Mouse (Mus musculus) layer of hippocampus, adult 9-10 months (tissue): ENCODE measurements around the gene Ncam2.

ENCODE experiments used
- DNase-seq: peaks from one replicate; pipeline ENCODE4 v3.0.0; 2022; ENCODE audit warnings: low spot score

Ncam2 gene

DNA sequence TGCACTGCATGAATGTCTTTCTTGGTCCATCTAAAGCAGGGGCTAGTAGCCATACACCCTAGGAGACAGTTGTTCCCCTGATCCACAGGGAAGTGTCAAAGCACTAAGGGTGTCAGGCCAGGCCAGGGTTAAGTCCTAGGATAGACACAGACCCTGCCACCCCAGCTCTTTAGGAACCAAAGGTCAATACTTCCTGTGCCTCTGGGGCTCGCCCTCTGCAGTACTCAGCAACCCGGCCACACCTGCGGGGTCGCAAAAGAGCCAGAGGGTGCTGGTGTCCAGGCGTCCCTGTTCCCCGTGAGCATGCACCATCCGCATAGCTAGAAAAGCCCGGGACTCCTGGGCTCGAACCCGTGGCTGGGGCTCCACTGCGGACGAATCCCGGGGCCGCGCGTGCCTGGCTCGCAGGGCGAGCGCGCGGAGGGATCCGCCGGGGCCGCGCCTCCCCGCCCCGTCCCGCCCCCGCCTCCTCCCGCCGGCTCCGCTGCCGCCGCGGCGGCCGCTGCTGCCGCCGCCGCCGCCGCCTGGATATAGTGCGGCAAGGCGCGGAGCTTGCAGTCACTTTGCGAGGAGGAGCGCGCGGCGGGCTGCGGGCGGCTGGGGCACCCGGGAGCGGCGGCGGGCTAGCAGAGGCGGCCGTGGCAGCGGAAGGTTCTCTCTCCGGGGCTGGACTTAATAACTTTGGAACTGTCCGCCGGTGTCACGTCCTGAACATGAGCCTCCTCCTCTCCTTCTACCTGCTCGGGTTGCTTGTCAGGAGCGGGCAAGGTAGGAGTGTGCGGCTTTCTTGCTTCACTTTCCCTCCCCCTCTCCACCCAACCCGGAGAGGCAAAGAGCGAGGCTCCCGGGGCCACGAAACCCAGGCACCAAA lies at the start of gene Ncam2:
TSS of gene Ncam2 (plus strand) at position 497 of the 871 bp plus-strand sequence.
- DNase-seq = no peak

- no peak for DNase-seq
These were observed 29.7 kb upstream of the Ncam2 start for GRCm38 (mm10) chr16:81170828-81171227.

DNA sequence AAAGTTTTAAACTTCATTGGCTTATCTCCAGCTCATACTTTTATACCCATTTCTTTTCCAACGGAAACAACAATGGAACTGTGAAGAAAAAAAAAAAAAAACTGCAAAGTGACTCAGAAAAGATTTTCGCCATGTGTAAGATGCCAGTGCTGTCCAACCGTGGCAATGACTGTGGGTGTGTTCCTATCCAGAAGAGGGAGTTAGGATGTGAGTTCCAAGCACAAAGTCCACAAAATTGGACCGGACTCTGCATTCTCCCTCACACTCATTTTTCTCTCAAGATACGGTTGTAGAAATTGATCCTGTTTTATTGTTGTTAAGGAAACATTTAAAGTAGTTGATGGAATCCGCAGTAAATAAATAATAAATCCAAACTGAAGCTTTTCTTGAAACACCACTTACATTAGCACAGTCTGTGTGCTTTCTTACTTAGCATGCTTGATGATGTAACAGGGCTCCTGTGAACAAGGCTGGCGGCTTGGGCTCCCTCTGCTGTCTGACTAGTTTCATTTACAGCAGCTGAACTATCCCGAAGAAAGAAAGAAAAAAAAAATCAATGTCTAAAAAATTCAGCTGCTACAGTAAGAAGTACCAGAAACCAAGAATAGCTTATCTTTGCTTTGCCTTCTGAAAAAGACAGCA lies 25.1 kb upstream of the Ncam2 start:
- peak; percentile 44 for DNase-seq

DNA sequence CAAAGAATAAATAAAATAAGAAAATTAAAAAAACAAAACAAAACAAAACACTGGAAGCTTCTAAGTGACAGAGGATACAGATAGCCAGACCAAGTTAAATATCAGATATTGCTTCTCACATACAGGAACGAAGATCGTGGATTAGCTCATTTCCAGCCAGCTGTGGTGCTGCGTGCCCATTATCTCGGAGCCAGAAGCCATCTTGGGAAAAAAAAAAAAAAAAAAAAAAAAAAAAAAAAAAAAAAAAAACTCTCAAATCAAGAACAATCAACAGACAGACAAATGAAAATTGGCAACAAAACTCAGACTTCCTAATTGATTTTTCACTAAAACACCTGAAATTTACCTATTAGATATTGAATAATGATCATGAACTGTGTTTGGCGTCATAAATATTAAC lies 20.7 kb upstream of the Ncam2 start:
- DNase-seq = no peak

GRCm38 (mm10) chr16:81187579-81188179 lies 12.8 kb upstream of the Ncam2 start:
- no peak for DNase-seq

- no peak for DNase-seq
These were observed 8.9 kb upstream of the Ncam2 start for GRCm38 (mm10) chr16:81191621-81192020.

DNA sequence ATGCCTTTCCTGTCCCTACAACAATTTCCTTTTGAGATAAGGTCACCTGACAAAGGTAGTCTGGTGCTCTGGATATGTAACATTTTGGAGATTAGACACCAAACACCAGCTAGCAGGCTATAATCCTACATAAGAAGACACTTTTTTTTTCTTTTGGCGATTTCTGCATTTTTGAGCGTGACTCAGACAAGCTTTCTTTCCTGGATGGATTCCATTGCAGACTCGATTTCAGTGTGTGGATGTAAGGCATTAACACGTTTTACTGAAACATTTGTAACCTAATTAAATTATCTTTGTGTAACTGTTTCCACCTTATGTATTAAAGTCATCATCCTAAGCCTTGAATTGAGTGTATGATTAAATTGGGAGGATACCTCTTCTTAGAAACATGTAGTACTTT lies 7.9 kb upstream of the Ncam2 start:
- DNase-seq = no peak

DNA sequence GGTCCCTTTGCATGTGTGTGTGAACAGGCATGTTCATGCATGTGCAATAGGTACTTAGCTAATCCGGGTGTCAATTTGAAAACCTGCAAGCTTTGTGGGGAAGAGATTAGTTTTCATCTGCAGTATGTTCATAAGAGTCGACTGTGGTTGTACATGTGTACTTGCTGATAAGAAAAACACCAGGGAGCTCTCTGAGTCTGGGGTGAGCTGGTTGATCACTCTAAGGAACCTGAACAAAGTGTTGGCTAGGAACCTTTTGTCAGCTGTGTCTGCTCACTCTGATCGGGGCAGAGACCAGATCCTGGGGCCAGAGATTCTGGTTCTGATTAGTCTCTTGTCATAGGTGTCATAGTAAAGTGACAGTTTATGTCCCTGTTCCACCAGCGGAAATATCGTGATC lies 1.0 kb upstream of the Ncam2 start:
- DNase-seq = no peak

DNA sequence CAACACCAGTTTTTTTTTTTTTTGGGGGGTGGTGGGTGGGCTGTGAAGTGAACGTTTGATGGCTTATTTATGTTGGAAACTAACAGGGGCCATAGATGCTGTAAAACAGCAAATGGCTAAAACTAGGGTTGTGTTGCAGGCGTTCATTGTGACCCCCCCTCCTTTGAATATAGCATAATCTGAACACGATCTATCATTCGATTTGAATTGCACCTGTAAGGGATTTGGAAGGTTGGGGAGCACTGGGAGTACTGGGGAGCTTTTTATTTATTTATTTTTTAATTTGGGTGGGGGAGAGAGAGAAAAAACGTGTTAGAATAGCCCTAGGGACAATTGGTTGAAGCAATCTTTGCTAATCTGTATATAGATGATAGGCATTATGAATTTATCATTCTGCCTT lies 974 bp downstream of the Ncam2 start:
- DNase-seq = no peak

- peak; percentile 86 for DNase-seq
These were observed 1.5 kb downstream of the Ncam2 start for GRCm38 (mm10) chr16:81201992-81202391.

DNA sequence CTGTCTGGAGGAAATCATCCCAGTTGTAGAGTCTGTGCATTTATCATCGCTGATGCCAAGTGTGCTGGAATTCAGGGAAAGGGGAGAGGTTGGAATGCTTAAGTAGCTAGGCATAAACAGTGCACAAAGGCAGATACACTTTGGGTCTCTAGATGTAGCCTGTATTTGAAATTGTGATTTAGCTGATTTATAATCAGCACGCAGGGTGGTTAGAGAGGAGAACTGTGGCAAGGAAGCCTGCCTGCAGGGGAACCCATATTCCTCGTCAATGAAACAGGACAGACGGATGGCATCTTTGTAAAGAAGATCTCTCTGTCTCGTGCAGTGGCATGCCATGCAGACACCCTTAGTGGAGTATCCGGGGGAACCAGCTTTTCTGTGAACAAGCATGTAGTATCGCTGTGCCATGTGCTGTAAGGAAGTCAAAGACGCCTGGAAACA lies 2.2 kb downstream of the Ncam2 start:
- DNase-seq = no peak

GRCm38 (mm10) chr16:81204405-81205034 lies 4.0 kb downstream of the Ncam2 start:
- no peak for DNase-seq

DNA sequence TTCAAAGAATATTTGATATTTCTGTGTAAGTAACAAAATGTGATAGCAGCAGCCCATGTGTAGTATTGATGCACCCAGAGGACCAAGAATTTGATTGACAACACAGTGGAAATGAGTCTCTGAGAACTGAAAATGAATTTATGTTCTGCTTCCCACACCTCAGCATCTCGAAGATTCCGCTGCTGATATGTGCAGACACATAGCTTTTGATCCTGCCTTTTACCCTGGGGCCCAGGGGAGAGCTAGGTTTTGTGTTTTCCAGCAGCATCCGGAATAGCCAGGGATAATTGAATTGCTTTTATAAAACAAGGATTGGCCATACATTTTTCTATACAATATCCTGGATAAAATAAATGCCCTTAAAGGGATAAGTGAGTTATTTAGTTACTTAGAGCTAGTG lies 20.7 kb downstream of the Ncam2 start:
- no peak for DNase-seq

- no peak for DNase-seq
These were observed 23.3 kb downstream of the Ncam2 start for GRCm38 (mm10) chr16:81223841-81224240.

DNA sequence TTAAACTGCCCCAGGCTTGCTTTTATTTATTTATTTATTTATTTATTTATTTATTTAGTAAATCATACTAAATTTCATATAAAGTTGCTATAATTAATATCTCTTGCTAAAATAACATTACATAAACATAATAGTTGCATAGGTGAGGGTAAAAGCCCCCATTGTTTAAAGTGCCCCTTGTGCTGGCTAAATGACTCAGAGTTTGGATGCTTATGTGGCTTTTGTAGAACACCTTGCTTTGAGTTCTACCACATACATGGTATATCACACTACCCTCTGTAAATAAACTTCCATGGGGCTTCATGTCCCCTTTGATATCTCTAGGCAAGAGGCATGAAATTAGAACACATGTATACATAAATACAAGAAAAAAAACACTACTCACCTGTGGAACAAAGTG lies 23.8 kb downstream of the Ncam2 start:
- DNase-seq = no peak

- no peak for DNase-seq
These were observed 54.4 kb downstream of the Ncam2 start for GRCm38 (mm10) chr16:81254875-81255274.

- DNase-seq = no peak
These were observed 59.9 kb downstream of the Ncam2 start for GRCm38 (mm10) chr16:81260429-81260828.

- no peak for DNase-seq
These were observed 73.3 kb downstream of the Ncam2 start for GRCm38 (mm10) chr16:81273597-81274360.

DNA sequence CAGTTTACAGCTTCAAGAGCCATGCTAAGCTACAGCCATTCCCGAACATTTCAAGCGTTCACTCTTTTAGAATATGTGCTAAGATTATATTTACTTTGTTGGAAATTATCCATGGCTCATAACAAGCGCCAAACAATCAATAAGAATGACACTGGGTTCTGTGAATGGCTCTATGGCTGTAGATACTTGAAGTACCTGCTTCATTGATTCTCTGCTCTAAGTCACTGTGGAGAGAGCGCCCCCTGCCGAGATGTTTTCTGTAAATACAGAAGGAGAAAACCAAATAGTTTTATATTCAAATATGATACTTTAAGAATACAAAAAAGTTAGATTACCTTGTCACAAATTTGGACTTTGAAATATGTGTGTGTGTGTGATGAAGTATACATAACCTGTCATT lies 83.7 kb downstream of the Ncam2 start:
- DNase-seq = peak; percentile 68

DNA sequence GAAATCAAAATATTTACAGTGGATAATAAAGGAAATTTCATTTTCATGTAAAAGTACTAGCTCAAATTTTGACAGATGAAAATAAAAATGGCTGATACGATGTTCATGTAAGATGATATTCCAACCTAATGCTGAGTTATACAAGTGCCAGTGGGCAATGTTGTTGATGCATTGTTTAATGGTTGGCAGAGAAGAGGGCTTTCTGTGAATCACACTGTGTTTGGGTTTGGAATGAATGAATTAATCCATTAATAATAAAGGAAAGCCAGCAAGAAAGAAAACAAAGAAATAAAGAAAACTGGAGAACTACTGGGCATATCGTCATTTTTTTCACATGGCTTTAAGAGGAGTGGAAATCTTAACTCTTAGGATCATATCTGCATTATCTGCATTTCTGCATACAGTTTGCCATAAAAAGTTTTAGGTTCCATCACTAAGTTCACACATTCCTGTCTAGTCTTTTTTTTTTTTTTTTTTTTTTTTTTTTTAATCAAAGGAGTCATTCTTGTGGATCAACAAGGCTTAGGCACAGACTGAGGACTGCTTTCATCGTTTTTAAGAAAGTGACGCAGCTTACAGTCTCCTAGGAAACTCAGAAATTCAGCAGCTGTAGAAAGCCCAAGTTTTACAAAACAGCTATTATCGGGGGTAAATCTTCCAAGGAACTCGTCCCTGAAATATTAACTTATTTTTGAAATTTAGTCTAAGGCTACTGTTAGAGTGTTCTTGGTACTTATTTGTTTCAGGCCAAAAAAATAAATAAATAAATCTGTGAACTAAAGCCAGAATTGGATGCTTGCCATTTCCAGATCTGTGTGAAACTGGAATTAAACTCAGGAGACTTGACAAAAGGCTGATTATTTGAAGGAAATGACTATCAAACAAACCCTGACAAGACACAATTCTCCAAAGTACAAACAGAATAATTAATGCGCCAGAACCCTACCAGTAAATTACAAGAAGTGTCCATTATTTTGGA lies 84.7 kb downstream of the Ncam2 start:
- DNase-seq = no peak

DNA sequence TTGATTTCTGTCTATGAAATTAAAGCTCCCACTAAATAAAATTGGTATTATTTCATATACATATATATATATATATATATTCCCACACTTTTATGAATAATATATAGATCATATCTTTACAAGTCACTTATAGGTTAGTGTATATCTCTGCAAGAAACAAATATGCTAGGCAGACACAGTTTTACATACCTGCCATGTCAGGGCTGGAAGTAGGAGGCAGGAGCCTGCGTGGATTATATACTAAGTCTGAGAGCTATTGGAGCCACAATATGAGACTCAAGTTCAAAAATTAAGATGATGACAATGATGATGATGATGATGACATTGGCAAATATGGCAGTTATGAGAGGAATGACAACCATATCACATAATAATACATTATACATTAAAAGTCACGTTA lies 85.4 kb downstream of the Ncam2 start:
- DNase-seq = no peak
